Mouse (Mus musculus): ENCODE data around the gene Cnih2.

GRCm38 (mm10) chr19:5067867-5068569, 30.3 kb downstream of the Cnih2 start, which contains the start of gene Cd248:
- TF ChIP-seq CTCF (IDR thresholded peaks at IDR 0.05; ENCODE audit: borderline replicate concordance, insufficient read depth, low read depth, low read length), result no peak
- no peak for TF ChIP-seq POLR2A (IDR thresholded peaks at IDR 0.05; ENCODE audit: borderline replicate concordance, insufficient read depth, low read length)

Data from cerebellum, adult 2 months (tissue).